Mouse (Mus musculus) layer of hippocampus, postnatal 10 days (tissue): Measurements from ENCODE around the gene Melk. TPM values are rescaled to one million over a fixed set of nuclear protein-coding genes. Genes with fewer than 3 reads are reported as not detected.

ENCODE experiments used
- DNase-seq, 2 experiments: peaks; one replicate each; pipeline ENCODE4 v3.0.0; 2021; ENCODE audit warnings: low spot score in 2 of 2
- long read RNA-seq: library from polyadenylated mRNA; stranded (forward); transcript quantifications from one replicate; pipeline ENCODE4 v2.0.0, GENCODE M21; 2023
- total RNA-seq, 2 experiments: library from RNA; stranded (reverse); gene quantifications; 2 replicates each; pipeline ENCODE4 v1.2.3; 2021

Gene Melk
- total RNA-seq: 1 to 10 TPM; 1.8 to 1.9 TPM
- long read RNA-seq, partial matches to known transcripts: 0 of 2 reads
- long read RNA-seq, other reads (novel, unspliced or antisense): 0 of 2 reads

GRCm38 (mm10) chr4:44300781-44301750, at the start of gene Melk:
Gene Melk (plus strand): TSS chr4:44300876.
- peak; percentile 58 to 78 for DNase-seq

GRCm38 (mm10) chr4:44251521-44251920, 49.2 kb upstream of the Melk start:
- DNase-seq: no peak

GRCm38 (mm10) chr4:44251966-44252916, 48.4 kb upstream of the Melk start:
- no peak for DNase-seq

GRCm38 (mm10) chr4:44253191-44253590, 47.5 kb upstream of the Melk start:
- DNase-seq: no peak

GRCm38 (mm10) chr4:44254579-44254978, 46.1 kb upstream of the Melk start:
- DNase-seq: no peak

GRCm38 (mm10) chr4:44259126-44259525, 41.5 kb upstream of the Melk start:
- no peak for DNase-seq

GRCm38 (mm10) chr4:44260244-44260643, 40.4 kb upstream of the Melk start:
- DNase-seq: peak; percentile 10 to 17

DNA sequence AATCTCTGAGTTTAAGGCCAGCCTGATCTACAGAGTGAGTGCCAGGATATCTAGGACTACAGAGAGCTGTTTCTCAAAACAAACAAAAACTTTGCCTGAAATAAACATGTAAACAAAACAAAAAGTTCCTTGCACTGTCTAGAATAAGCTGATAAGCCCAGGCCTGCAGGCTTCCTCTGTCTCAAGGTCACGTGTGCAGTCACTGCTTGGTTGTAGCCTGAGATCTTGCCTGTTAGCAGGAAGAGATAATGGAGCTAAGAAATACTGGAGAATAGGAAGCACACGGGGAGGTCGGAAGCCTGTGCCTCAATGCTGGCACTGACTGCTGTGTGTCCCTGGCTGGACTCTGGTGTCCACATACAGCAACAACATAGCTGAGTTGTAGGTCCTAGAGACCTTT, 35.2 kb upstream of the Melk start:
- DNase-seq: no peak

DNA sequence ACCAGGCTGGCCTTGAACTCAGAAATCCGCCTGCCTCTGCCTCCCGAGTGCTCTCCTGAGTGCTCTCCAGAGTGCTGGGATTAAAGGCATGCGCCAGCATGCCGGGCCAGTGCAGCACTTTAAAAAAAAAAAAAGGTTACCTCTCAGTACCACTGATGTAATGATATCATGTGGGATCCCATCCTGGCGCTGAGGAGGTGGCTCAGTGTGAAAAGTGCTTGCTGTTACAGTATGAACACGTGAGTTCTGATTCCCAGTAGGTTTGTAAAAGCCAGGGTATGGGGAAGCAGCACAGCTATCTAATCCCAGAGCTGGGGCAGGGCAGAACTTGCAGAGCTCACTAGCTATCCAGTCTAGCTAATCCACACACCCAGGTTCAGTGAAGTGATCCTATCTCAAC, 33.2 kb upstream of the Melk start:
- DNase-seq: no peak

DNA sequence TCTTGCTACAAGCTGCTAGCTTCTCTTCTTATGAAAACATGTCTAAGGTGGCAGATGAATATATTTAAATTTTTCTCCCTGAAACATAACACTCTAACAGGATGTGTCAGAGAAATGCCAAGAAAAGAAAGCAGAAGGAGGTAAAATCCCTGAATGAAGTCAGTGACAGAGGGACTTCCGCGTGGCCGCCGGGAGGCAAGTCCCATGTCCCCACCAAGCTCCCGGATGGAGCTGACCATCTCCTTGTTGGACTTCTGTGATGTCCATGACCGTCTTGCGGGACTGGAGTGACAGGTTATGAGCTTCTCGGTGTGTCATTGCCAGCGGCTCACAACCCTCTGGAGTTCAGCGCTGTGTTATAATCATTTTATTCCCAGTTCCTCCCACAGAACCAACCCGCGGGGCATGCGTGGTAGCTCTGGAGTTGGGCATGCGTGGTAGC, 31.3 kb upstream of the Melk start:
- DNase-seq: no peak

GRCm38 (mm10) chr4:44271134-44271533, 29.5 kb upstream of the Melk start:
- DNase-seq: no peak

DNA sequence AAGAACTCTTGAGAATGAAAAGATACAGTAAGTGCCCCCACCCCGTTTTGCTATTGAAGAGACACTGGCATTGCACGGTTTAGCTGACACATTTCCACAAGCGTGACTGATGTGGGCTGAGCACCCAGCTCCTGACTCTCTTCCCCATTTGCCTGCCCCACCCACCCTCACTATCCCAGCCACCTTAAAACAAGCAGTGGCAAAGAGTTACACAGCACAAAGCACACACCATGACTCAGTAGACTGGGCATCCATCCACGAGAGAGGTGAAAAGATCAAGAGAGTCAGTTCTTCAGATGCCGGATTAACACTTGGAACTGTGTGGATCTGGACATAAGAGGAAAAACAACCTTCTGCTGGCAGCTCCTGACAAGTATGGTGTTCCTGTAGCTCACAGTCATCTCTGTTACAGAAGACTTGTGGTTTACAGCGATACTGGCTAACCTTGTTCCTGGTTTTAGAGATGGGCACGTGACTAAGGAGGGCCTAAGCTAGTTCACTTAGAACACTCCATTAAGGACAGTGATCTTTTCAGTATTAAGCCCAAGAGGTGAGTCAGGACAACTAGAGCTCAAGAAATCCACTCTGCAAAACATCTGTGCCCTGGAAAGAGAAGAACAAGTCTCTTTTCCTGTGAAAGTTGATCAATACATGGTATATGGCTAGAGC, 18.9 kb upstream of the Melk start:
- no peak for DNase-seq

DNA sequence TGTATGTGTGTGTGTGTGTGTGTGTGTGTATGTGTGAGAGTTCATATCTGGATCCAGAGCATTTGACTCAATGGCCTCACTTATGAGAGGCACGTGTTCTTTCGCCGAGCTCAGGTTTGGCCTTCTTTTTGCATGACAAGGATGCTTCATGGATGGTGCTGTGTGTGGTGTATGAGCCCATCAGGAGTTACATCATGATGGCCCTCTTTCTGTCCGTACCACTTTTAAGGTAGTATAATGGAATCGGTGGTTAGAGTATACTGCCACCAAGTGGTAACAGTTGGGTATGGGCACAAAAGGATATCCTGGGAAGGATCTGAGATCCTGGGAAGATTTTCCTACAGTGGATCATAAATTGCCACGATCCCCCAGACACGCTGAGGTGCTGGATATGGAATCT, 8.1 kb upstream of the Melk start:
- DNase-seq: peak; percentile 68 to 71

DNA sequence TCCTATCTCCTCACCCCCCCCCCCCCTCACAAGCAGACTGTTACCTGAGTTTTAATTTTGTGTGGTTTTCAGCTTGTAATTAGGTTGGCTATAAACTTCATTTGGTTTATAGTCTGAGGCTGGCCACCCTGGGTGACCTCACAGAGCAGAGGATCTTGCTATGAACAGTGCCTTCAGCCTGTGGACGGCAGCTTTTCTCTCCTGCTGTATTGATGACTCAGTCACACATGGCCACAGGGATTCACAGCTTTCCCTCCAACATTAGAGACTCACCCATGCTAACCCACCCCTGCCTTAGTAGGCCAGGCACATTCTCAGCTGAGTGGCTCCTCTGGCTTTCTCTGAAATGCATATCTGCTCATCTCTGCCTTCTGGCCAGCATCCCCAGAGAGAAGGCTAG, 4.8 kb upstream of the Melk start:
- no peak for DNase-seq

DNA sequence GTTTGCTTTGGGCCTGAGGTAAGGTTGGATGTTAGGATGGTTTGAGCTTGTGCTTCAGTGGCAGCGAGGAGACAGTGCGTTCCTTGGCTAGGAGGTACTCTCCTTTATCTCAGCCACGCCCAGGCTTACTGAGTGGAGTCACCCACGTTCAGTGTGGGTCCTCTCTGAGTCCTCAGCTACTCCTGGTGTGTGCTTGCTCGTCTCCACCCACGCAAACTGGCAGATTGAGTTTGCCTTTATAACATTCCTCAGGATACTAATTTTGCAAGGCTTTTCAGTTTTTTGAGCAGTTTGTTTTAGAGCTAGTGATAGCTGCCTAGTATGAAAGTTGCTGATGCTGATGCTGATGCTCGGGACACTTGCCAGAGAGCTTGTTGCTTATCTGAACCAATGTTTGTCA, 5.9 kb downstream of the Melk start:
- peak in 1 of 2 experiments; percentile 13 for DNase-seq

- DNase-seq: no peak
Measured at GRCm38 (mm10) chr4:44310429-44310828, 9.8 kb downstream of the Melk start.

DNA sequence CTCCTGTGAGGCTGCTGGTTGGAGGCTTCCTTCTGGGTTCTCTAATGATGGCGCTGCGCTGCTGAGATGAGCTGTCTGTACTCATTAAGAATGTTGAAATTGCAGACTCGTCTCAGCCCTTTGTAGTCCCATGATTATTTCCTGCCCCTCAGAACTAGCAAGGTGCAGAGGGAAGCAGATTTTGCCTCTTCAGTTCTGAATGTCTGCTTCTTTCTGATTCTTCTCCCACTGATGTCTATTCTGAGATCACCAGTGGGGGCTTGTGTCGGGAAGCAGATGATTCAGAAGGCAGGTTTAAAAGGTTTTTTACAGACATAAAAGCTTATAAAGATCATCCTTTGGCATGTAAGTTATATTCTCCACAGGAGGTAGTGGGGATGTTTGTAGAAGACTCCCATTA, 10.2 kb downstream of the Melk start:
- no peak for DNase-seq

GRCm38 (mm10) chr4:44316270-44316809, 15.7 kb downstream of the Melk start:
- DNase-seq: no peak

DNA sequence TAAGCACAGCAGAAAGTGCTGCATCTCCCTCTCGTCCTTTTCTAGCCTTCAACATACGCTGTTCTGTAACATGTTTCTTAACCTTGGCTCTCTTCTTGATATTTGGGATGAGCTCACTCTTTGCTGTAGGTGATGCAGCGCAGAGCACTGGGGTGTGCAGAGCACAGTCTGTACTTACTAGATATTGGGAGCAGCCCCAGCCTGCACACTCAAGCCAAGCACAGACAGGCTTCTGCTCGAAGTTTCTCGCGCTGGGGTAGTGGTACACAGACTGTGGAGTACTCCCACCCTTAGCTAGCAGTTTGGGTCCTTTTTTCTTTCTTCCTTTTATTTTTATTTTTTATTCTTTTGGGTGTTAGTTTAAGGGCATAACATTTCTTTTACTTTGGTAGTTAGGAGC, 19.8 kb downstream of the Melk start:
- no peak for DNase-seq

GRCm38 (mm10) chr4:44322124-44322523, 21.4 kb downstream of the Melk start:
- DNase-seq: no peak

GRCm38 (mm10) chr4:44325453-44325852, 24.8 kb downstream of the Melk start:
- DNase-seq: no peak
